In genomic region chr3:94565557-94565956, GRCm38 (mm10) we compare ENCODE assay signal across 13 mouse cellular contexts. TPM values are rescaled to one million over a fixed set of nuclear protein-coding genes. Genes with fewer than 3 reads are reported as not detected.
DNase-seq lines count a peak whose midpoint lies in the region; ATAC-seq and TF ChIP-seq lines count a peak whose summit lies in the region.
"Had no signal": no experiment of that assay in that cellular context is flagged by ENCODE, and none has a peak within 500 bp of the region (broad histone marks: within the 10 kb centered on the region; RNA-seq: fewer than 3 reads in every experiment).

No protein-coding gene starts in this region.

- no peaks in the 10 kb centered on the region for H3K36me3 ChIP-seq in lung, embryonic 15.5 days
- no peaks in the 10 kb centered on the region; the same call in 1 of the 2 replicates for H3K36me3 ChIP-seq in stomach, embryonic 16.5 days (ENCODE audit: control insufficient read depth, insufficient read depth, low read length)

- H3K27me3 ChIP-seq in lung, embryonic 15.5 days = no peaks in the 10 kb centered on the region
- H3K27me3 ChIP-seq in stomach, embryonic 16.5 days (ENCODE audit: control insufficient read depth, insufficient read depth, low read length) = no peaks in the 10 kb centered on the region
- H3K27me3 ChIP-seq: midbrain, embryonic 12.5 days had no signal

- no peak overlapping the region for H3K9ac ChIP-seq in lung, embryonic 15.5 days
- no peak overlapping the region for H3K9ac ChIP-seq in stomach, embryonic 16.5 days (ENCODE audit: low read length)
- H3K9ac ChIP-seq: forebrain, postnatal 0 days; midbrain, embryonic 12.5 days had no signal

- peak; percentile 69; the same call in 1 of the 2 replicates for ATAC-seq in lung, embryonic 15.5 days (ENCODE audit: borderline replicate concordance, extremely low read depth, low FRiP score, low TSS enrichment)
- ATAC-seq in stomach, embryonic 16.5 days (ENCODE audit: insufficient read depth, low FRiP score) = peak; percentile 61; the same call in 1 of the 2 replicates
- no peak for ATAC-seq in cerebellum, adult (ENCODE audit: insufficient number of reproducible peaks, low FRiP score, low TSS enrichment)
- ATAC-seq: forebrain, postnatal 0 days had no signal

- TF ChIP-seq CTCF in lung, adult 2 months (IDR thresholded peaks at IDR 0.05; ENCODE audit: insufficient read depth, low read length) = no peak

- no peaks in the 10 kb centered on the region for H3K9me3 ChIP-seq in lung, embryonic 15.5 days
- no peaks in the 10 kb centered on the region for H3K9me3 ChIP-seq in stomach, embryonic 16.5 days (replicated peaks; ENCODE audit: control insufficient read depth, low read length)
- H3K9me3 ChIP-seq: midbrain, embryonic 12.5 days had no signal

- H3K4me1 ChIP-seq in lung, embryonic 15.5 days = peaks cover 35% of the 10 kb centered on the region
- peaks cover 20% of the 10 kb centered on the region for H3K4me1 ChIP-seq in lung, adult 2 months (ENCODE audit: control insufficient read depth, insufficient read depth, low read length)
- H3K4me1 ChIP-seq in stomach, embryonic 16.5 days (ENCODE audit: control insufficient read depth, insufficient read depth, low read length) = peaks cover 24% of the 10 kb centered on the region

- TF ChIP-seq POLR2A in lung, adult 2 months (IDR thresholded peaks at IDR 0.05; ENCODE audit: borderline replicate concordance, extremely low read depth, low read depth, low read length) = no peak

- peak; percentile 14 for DNase-seq in embryo, embryonic 10 days (ENCODE audit: low spot score)
- no peak for DNase-seq in embryo, embryonic 9.5 days (ENCODE audit: extremely low spot score)
- DNase-seq in lung, adult 2 months = no peak
- peak; percentile 35 for DNase-seq in fibroblast of lung, adult 2 months (ENCODE audit: low read depth)
- DNase-seq in thymus, postnatal 10 days (ENCODE audit: low spot score in 2 of 2) = no peak
- DNase-seq: cerebellum, postnatal 36 days; forebrain, postnatal 0 days; liver; thymus, adult 2 months had no signal

- WGBS in lung, embryonic 15.5 days = 63% methylated on average over 2 of the region's 2 CpGs
- WGBS in lung, adult 2 months = 62% methylated on average over 2 of the region's 2 CpGs
- 65% methylated on average over 2 of the region's 2 CpGs for WGBS in stomach, embryonic 16.5 days

- no peak overlapping the region for H3K4me2 ChIP-seq in lung, embryonic 15.5 days
- no peak overlapping the region for H3K4me2 ChIP-seq in stomach, embryonic 16.5 days (ENCODE audit: low read depth, low read length)
- H3K4me2 ChIP-seq: midbrain, embryonic 12.5 days had no signal

- no peak overlapping the region for H3K4me3 ChIP-seq in lung, embryonic 15.5 days
- no peak overlapping the region for H3K4me3 ChIP-seq in lung, adult 2 months (replicated peaks; ENCODE audit: extremely low read depth, low read depth, low read length)
- H3K4me3 ChIP-seq in stomach, embryonic 16.5 days (replicated peaks; ENCODE audit: low read length) = no peak overlapping the region
- H3K4me3 ChIP-seq: midbrain, embryonic 12.5 days had no signal

- H3K27ac ChIP-seq in lung, embryonic 15.5 days = peak overlapping the region; percentile 66
- peak overlapping the region; percentile 2 for H3K27ac ChIP-seq in stomach, embryonic 16.5 days (ENCODE audit: low read length)
- H3K27ac ChIP-seq: midbrain, embryonic 12.5 days had no signal

RNA-seq across cellular contexts. Expression of gene Snx27, which starts 17.0 kb away (rescaled TPM):
- 46.5 and 48.5 TPM in 2 replicates for polyA plus RNA-seq in lung, embryonic 15.5 days (2015; fragmentation: Nextera tagmentation; extraction: Ambion mirVana)
- polyA plus RNA-seq in lung, adult 2 months (2012; rRNA removed) = 7.8 and 10.8 TPM in 2 replicates
- polyA plus RNA-seq in stomach, embryonic 16.5 days (2015; fragmentation: Nextera tagmentation; extraction: Ambion mirVana) = 29.6 and 31.4 TPM in 2 replicates

Comparison
In these comparisons a context has a peak if more than half of its experiments do, and no peak if none do; other contexts are left out.
1. DNase-seq: peak in embryo, embryonic 10 days (single experiment) and fibroblast of lung, adult 2 months (single experiment); none in embryo, embryonic 9.5 days (single experiment), lung, adult 2 months (single experiment) and thymus, postnatal 10 days (0 of 2).